Mouse (Mus musculus) G1E (cell line): Measurements from ENCODE around the gene Prss12. TPM values are rescaled to one million over a fixed set of nuclear protein-coding genes. Genes with fewer than 3 reads are reported as not detected.

Source experiments
- ATAC-seq: 2 replicates; pipeline ENCODE4 v1.8.0; 2016; ENCODE audit warnings: mild to moderate bottlenecking; ENCODE audit not compliant: insufficient number of reproducible peaks, poor library complexity, low FRiP score, severe bottlenecking; ENCODE audit errors: extremely low read depth
- DNase-seq: peaks from one replicate; pipeline ENCODE4 v3.0.0; 2012; ENCODE audit warnings: low spot score
- H3K27me3 ChIP-seq: 2 replicates; pipeline ENCODE4 v1.6.1; 2012; ENCODE audit warnings: mild to moderate bottlenecking, low read length, inconsistent platforms; ENCODE audit not compliant: insufficient read depth
- H3K36me3 ChIP-seq: replicated peaks from 2 replicates; pipeline ENCODE3; 2012; ENCODE audit warnings: mild to moderate bottlenecking, inconsistent platforms
- H3K4me1 ChIP-seq: 2 replicates; pipeline ENCODE4 v1.6.1; 2012; ENCODE audit warnings: low read depth, low read length, inconsistent platforms, mixed read lengths; ENCODE audit not compliant: insufficient read depth
- H3K4me3 ChIP-seq: 2 replicates; pipeline ENCODE4 v1.5.1; 2012; ENCODE audit warnings: low read depth, mild to moderate bottlenecking, inconsistent platforms, low read length, moderate library complexity, mixed read lengths
- H3K9me3 ChIP-seq: replicated peaks from 2 replicates; pipeline ENCODE4 v1.6.1; 2012; ENCODE audit warnings: inconsistent platforms
- CTCF ChIP-seq: IDR thresholded peaks from 2 replicates; pipeline ENCODE4 v1.5.1; 2012; ENCODE audit warnings: low read depth, low read length, inconsistent platforms, mixed read lengths
- GATA1 ChIP-seq: IDR thresholded peaks from 2 replicates; pipeline ENCODE4 v1.6.1; 2012; ENCODE audit warnings: borderline replicate concordance, low read length, inconsistent platforms, mixed read lengths
- GATA2 ChIP-seq: IDR thresholded peaks from 2 replicates; pipeline ENCODE4 v1.6.1; 2012; ENCODE audit warnings: low read depth, low read length, inconsistent platforms, borderline replicate concordance
- POLR2AphosphoS5 ChIP-seq: IDR thresholded peaks from 2 replicates; pipeline ENCODE4 v1.6.1; 2012; ENCODE audit warnings: low read depth, low read length, inconsistent platforms; ENCODE audit not compliant: insufficient replicate concordance
- TAL1 ChIP-seq: conservative IDR thresholded peaks from 2 replicates; pipeline ENCODE4 v1.6.1; 2012; ENCODE audit warnings: low read depth, low read length, inconsistent platforms, mixed read lengths
- polyA plus RNA-seq: library from polyadenylated mRNA; stranded (reverse); fragments of >175 nt; gene quantifications from 2 replicates; pipeline ENCODE4 v1.2.3, GENCODE M21; 2012
- total RNA-seq, 2 experiments: library from RNA; stranded (forward) in 1 of 2; stranded (reverse) in 1 of 2; fragments of 200-1000 nt in 1 of 2; fragments of >200 nt in 1 of 2; fragmentation: Nextera tagmentation in 1 of 2; gene quantifications; 2 replicates each; pipeline ENCODE4 v1.2.3; 2014 to 2017

Gene Prss12
- total RNA-seq (2014; fragmentation: Nextera tagmentation) (not detected in 2 replicates), total RNA-seq (2017) (0.05 TPM in 1 of 2 replicates, not detected in the other), polyA plus RNA-seq (not detected in 2 replicates)

DNA sequence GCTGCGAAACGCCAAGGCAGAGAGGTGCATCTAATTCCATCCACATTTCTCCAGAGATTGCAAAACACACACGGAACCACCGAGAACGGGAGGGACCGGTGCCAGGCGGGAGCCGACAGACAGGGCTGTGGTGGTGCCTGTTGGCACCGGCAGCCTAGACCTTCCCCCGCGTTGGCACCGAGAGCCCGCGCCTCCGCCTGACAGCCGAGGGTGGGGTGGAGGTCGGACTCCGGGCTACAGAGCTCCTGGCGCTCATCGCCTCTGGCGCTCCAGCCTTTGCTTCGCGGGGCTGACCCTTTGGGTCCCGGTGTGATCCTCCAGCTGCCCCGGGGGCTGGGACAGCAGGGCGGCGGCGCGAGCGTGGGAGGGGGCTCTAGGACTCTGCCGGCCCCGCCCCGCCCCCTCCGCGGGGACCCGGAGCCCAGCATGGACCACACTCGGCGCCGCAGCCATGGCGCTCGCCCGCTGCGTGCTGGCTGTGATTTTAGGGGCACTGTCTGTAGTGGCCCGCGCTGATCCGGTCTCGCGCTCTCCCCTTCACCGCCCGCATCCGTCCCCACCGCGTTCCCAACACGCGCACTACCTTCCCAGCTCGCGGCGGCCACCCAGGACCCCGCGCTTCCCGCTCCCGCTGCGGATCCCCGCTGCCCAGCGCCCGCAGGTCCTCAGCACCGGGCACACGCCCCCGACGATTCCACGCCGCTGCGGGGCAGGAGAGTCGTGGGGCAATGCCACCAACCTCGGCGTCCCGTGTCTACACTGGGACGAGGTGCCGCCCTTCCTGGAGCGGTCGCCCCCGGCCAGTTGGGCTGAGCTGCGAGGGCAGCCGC is at the start of gene Prss12:
Gene Prss12, plus strand, starts transcription at position 206 of the 830 bp plus-strand sequence.
- no peaks in the 10 kb centered on the region for H3K36me3 ChIP-seq
- H3K27me3 ChIP-seq = no peaks in the 10 kb centered on the region
- ATAC-seq (no peak), DNase-seq (no peak)
- H3K4me3 ChIP-seq = no peak within 1 kb of the TSS; the same call in 1 of the 2 replicates
- TF ChIP-seq GATA2 = no peak
- no peak for TF ChIP-seq GATA1
- TF ChIP-seq CTCF = no peak
- TF ChIP-seq TAL1 = no peak
- no peak for TF ChIP-seq POLR2AphosphoS5
- peaks cover 27% of the 10 kb centered on the region for H3K9me3 ChIP-seq
- no peaks in the 10 kb centered on the region for H3K4me1 ChIP-seq

DNA sequence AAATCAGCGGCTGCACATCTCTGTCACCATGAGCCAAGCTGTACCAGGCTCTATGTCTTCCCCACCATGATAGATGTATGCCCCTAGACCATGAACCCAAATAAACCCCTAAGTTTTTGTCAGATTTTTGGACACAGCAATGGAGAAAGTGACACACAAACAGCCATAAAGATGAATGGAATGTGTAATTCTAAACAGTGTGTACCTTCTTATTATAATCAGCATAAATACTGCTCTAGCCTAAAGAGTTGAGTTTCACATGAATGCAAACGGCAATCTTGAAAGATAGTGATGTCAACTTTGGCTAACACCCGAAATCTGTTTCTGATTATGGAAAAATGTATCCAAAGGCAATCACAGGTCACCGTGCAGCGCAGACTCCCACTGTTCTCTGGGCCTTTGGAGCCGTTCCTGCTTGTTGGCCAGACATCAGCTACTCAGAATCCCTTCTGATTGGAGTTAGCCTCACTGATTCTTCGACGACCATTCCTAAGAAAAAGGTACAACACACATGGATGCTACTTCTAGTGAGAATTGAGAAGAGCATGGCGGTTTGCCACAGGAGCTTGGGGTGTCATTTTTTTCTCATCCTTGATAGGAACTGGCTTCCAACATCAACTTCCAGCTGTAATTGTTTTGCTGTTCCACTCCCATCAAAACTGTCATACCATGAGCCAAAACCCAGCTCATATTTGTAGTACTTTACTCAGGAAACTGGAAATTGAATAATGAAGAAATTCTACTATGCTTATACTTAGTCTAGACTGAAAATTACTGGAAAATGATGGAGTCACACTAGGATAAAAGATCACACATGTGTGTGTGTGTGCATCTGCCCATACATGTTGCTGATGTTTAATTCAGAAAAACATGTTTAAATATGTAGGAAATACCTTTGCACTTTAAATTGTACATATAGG is 48.9 kb upstream of the Prss12 start:
- ATAC-seq (no peak), DNase-seq (no peak)
- no peaks in the 10 kb centered on the region for H3K4me1 ChIP-seq
- no peak for TF ChIP-seq GATA1
- TF ChIP-seq CTCF = no peak
- no peak for TF ChIP-seq GATA2
- TF ChIP-seq POLR2AphosphoS5 = no peak
- TF ChIP-seq TAL1 = no peak
- H3K4me3 ChIP-seq = no peak overlapping the region
- no peaks in the 10 kb centered on the region for H3K36me3 ChIP-seq
- no peaks in the 10 kb centered on the region for H3K9me3 ChIP-seq
- peaks cover 8% of the 10 kb centered on the region for H3K27me3 ChIP-seq

DNA sequence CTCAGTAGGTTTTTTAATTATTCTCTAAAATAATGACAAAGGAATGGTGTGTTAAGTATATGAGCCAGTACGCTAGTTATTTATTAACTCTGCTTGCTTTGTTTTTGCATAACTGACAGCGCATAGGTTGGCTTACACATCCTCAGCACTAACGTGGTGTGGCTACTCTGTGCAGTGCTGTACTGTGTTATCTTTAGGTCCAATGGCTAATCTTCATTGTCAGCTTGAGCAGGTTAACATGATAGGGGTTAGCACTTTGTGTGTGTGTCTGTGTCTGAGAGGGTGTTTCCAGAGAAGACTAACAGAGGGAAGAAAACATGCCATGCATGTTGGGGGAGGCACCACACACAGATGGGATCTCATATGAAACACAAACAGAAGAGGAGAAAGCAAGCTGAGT is 41.8 kb upstream of the Prss12 start:
- Histone ChIP-seq H3K27me3 (peaks cover 3% of the 10 kb centered on the region; the same call in 1 of the 2 replicates), H3K36me3 (no peaks in the 10 kb centered on the region), H3K4me3 (no peak overlapping the region), H3K4me1 (no peaks in the 10 kb centered on the region), H3K9me3 (no peaks in the 10 kb centered on the region)
- no peak for ATAC-seq
- DNase-seq = no peak
- no peak for TF ChIP-seq GATA1
- TF ChIP-seq POLR2AphosphoS5 = no peak
- TF ChIP-seq CTCF = no peak
- no peak for TF ChIP-seq GATA2
- no peak for TF ChIP-seq TAL1

DNA sequence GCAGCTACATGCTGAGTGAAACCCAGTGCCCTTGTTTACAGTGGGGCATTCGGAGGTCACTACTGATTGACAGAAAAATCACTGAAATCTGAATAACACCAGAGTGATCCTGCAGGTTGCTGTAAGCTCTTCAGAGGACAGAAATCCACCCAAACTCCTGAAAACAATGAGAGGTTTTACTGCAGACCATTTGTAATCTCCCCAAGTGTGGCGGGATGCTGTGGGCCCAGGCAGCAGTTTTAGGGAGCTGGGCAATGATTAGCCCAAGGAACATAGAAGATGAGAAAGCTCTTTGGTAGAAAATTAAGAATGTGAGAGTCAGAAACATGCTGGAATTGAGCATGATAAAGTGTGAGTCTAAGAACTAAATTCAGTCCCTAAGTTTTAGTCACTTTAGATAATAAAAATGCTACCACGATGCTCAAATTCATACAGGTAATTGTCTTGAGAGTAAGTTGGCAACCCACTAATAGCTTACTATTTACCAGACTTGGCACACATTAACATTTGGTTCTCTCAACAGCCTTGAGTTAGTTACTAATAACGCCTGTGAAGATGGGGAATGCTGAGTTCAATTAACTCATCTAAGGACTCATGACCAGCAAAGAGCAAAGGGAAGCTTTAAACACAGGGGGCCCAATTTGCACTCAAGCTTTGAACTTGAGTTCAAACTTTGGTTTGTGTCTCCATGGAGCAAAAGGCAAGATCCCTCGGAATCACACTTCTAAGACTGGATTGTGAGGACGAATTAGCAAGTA is 34.7 kb upstream of the Prss12 start:
- DNase-seq = no peak

DNA sequence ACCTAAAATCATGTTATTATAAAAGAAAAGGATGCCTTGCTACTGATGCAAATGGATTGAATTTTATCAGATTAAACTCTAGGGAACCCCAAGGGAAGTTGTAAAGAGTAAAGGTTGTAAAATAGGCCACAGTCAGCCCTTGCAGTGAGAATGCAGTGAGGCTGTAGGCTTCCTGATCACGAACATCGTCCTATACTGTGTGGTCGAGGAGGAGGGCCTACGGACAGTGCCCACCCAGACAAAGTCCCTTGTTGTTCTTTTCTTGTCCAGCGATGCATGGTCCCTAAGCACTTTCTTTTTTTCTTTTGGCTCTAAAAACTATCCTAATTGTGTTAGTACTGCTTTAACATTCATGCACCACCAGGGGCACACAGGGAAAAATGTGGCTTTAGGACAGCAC is 33.5 kb upstream of the Prss12 start:
- ATAC-seq (no peak), DNase-seq (no peak)
- TF ChIP-seq POLR2AphosphoS5 (no peak), TAL1 (no peak), CTCF (no peak), GATA2 (no peak), GATA1 (no peak)
- Histone ChIP-seq H3K4me3 (no peak overlapping the region), H3K4me1 (no peaks in the 10 kb centered on the region), H3K27me3 (no peaks in the 10 kb centered on the region), H3K9me3 (no peaks in the 10 kb centered on the region), H3K36me3 (no peaks in the 10 kb centered on the region)

More for the DNA sequence above, 34.7 kb upstream of the Prss12 start:
- Histone ChIP-seq H3K27me3 (no peaks in the 10 kb centered on the region), H3K36me3 (no peaks in the 10 kb centered on the region), H3K4me1 (no peaks in the 10 kb centered on the region), H3K4me3 (no peak overlapping the region), H3K9me3 (no peaks in the 10 kb centered on the region)
- no peak for TF ChIP-seq GATA1
- no peak for TF ChIP-seq TAL1
- no peak for TF ChIP-seq GATA2
- TF ChIP-seq POLR2AphosphoS5 = no peak
- no peak for TF ChIP-seq CTCF
- ATAC-seq = no peak

DNA sequence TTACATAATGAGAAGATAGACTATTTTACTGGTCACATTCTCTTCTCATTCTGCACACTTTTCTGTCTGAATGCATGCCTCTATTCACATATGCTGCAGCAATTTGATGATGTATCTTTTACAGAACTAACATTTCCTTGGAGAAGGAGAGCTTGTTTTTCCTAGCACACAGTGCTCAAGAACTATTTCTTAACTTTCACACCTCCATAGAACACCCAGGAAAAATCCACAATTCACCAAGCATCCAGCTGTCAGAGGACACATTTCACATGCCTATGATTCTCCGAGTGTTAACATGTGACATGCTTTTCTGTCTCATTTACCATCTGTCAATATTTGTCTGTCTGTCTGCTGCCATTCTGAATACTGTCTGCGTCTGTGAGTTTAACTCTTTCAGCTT is 21.1 kb upstream of the Prss12 start:
- no peaks in the 10 kb centered on the region for H3K36me3 ChIP-seq
- H3K4me3 ChIP-seq = no peak overlapping the region
- no peaks in the 10 kb centered on the region for H3K27me3 ChIP-seq
- no peaks in the 10 kb centered on the region for H3K4me1 ChIP-seq
- H3K9me3 ChIP-seq = peaks cover 2% of the 10 kb centered on the region; the same call in 1 of the 2 replicates
- TF ChIP-seq CTCF (no peak), POLR2AphosphoS5 (no peak), GATA2 (no peak)
- ATAC-seq (no peak), DNase-seq (no peak)
